Mouse (Mus musculus) testis, adult 10 weeks (tissue): Measurements from ENCODE around the gene Abcb1b. TPM values are rescaled to one million over a fixed set of nuclear protein-coding genes. Genes with fewer than 3 reads are reported as not detected.

Experiments used
- polyA plus RNA-seq: library from polyadenylated mRNA; stranded (reverse); fragments of 350-450 nt; fragmentation: Illumina TruSeq; extraction: RNeasy Lipid Tissue Mini Kit (QIAGEN cat#74804); gene quantifications from one replicate; pipeline ENCODE4 v1.2.3, GENCODE M21; 2014; ENCODE audit warnings: low read depth, low replicate concordance

Gene Abcb1b
- polyA plus RNA-seq = 0.94 TPM

GRCm38 (mm10) chr5:8797987-8798751 is at the start of gene Abcb1b:
Abcb1b (plus strand) TSS chr5:8798147.

GRCm38 (mm10) chr5:8893300-8894103 is 95.6 kb downstream of the Abcb1b start, which contains the start of gene Abcb4:
Abcb4 (plus strand) TSS chr5:8893717.

Other genes starting within 250 kb of the Abcb1b start
- 8.8 TPM for gene Rundc3b, start 175.2 kb upstream of the Abcb1b start, polyA plus RNA-seq
- 2.7 TPM for gene Abcb1a, start 138.1 kb upstream of the Abcb1b start, polyA plus RNA-seq
- gene Abcb4, start 95.6 kb downstream of the Abcb1b start, polyA plus RNA-seq = 1.1 TPM
- 19.5 TPM for gene Crot, start 199.2 kb downstream of the Abcb1b start, polyA plus RNA-seq